Mouse (Mus musculus) G1E (cell line): Measurements from ENCODE around the gene Dis3.

Source experiments
- CTCF ChIP-seq: IDR thresholded peaks from 2 replicates; pipeline ENCODE4 v1.5.1; 2012; ENCODE audit warnings: low read depth, low read length, inconsistent platforms, mixed read lengths
- GATA1 ChIP-seq: IDR thresholded peaks from 2 replicates; pipeline ENCODE4 v1.6.1; 2012; ENCODE audit warnings: borderline replicate concordance, low read length, inconsistent platforms, mixed read lengths

GRCm38 (mm10) chr14:99129050-99129449, 29.5 kb upstream of the Dis3 start:
- no peak for TF ChIP-seq CTCF
- no peak for TF ChIP-seq GATA1
